Mouse (Mus musculus): ENCODE results near the gene Dusp27. TPM values are rescaled to one million over a fixed set of nuclear protein-coding genes. Genes with fewer than 3 reads are reported as not detected.

Gene Dusp27
- polyA plus RNA-seq, 1 experiment from 2014 or later: 2.4 TPM

Other genes with a start within 250 kb of the Dusp27 start
- 28.8 and 32.3 TPM in 2 replicates for gene Pou2f1, start 125.2 kb downstream of the Dusp27 start, polyA plus RNA-seq (2016; fragmentation: Nextera tagmentation; extraction: Ambion mirVana)
- gene Gpa33, start 2.3 kb upstream of the Dusp27 start, polyA plus RNA-seq (2016; fragmentation: Nextera tagmentation; extraction: Ambion mirVana): 0.18 and 0.19 TPM in 2 replicates
- 0.11 TPM in 1 of 2 replicates, not detected in the other for gene Mael, start 110.8 kb upstream of the Dusp27 start, polyA plus RNA-seq (2016; fragmentation: Nextera tagmentation; extraction: Ambion mirVana)
- 0.63 and 0.77 TPM in 2 replicates for gene Ildr2, start 126.2 kb upstream of the Dusp27 start, polyA plus RNA-seq (2016; fragmentation: Nextera tagmentation; extraction: Ambion mirVana)